Mouse (Mus musculus): ENCODE data around the gene Rps6ka5. TPM values are rescaled to one million over a fixed set of nuclear protein-coding genes. Genes with fewer than 3 reads are reported as not detected.

Rps6ka5 gene
- polyA plus RNA-seq, 1 experiment: 1.9 TPM

DNA sequence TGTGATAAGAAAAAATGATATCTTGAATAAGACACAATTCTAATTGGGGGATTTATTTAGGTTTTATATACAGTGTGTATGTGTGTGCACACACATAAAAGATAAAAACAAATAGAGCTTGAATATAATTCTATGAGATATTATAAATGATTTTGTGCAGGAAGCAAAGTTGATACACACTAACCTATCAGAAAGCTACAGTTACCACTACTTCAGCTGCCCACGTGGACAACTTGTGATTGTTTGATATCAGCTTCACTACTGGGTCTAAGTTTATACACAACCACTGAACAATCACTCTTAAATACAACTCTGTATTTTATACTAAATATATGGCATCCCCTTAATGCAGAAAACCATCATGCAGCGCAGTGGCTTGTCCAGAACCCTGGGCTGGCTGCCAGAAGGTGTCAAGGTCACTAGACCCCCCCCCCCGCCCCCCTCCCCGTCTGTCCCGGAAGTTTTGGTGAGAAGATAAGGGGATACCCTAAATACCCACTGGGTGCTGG lies 113.5 kb downstream of the Rps6ka5 start:
- Histone ChIP-seq H3K79me2 (ENCODE audit: control insufficient read depth, insufficient read depth) (no peaks in the 10 kb centered on the region), H3K4me3 (no peak overlapping the region), H3K36me3 (ENCODE audit: control insufficient read depth, insufficient read depth) (no peaks in the 10 kb centered on the region), H3K4me2 (ENCODE audit: low read depth) (no peak overlapping the region), H3ac (ENCODE audit: control insufficient read depth, insufficient read length) (no peak overlapping the region), H3K27me3 (ENCODE audit: control insufficient read depth, insufficient read depth, insufficient read length) (no peaks in the 10 kb centered on the region)
- TF ChIP-seq REST (IDR thresholded peaks at IDR 0.05; ENCODE audit: insufficient read depth, insufficient read length): no peak
- no peak for TF ChIP-seq E2F4 (IDR thresholded peaks at IDR 0.05; ENCODE audit: insufficient read depth)
- TF ChIP-seq USF1 (IDR thresholded peaks at IDR 0.05; ENCODE audit: low read depth): no peak
- no peak for TF ChIP-seq MYOD1 (IDR thresholded peaks at IDR 0.05; ENCODE audit: control insufficient read depth in 1 of 3, insufficient read length in 2 of 3, low read depth in 2 of 3)
- TF ChIP-seq SRF (IDR thresholded peaks at IDR 0.05; ENCODE audit: control insufficient read depth, insufficient read length, low read depth): no peak
- no peak for TF ChIP-seq MAX (IDR thresholded peaks at IDR 0.05; ENCODE audit: low read depth)
- TF ChIP-seq CEBPB (IDR thresholded peaks at IDR 0.05; ENCODE audit: insufficient read depth, poor library complexity, severe bottlenecking): no peak
- TF ChIP-seq POLR2AphosphoS2 (IDR thresholded peaks at IDR 0.05; ENCODE audit: insufficient read length, low read depth): no peak

DNA sequence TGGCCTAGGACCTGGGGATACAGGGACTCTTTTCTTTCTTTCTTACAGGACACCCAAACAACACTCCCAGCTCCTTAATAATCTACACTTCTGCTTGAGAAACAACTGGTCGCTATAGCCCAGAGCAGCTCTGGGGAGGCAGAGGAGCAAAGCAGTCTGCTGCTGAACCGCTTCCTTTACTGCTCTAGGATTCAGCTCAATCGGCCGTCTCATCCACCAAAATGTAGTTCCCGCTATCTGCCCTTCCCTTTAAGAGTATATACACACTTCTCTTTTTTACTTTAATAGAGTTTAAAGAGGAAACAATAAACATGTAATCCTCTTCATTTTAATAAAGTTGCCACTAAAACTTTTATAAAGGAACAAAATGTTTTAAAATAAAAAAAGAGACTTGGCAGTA lies 117.0 kb downstream of the Rps6ka5 start:
- Histone ChIP-seq H3K27me3 (ENCODE audit: control insufficient read depth, insufficient read depth, insufficient read length) (no peaks in the 10 kb centered on the region), H3K79me2 (ENCODE audit: control insufficient read depth, insufficient read depth) (no peaks in the 10 kb centered on the region), H3ac (ENCODE audit: control insufficient read depth, insufficient read length) (no peak overlapping the region), H3K4me2 (ENCODE audit: low read depth) (no peak overlapping the region), H3K36me3 (ENCODE audit: control insufficient read depth, insufficient read depth) (no peaks in the 10 kb centered on the region), H3K4me3 (no peak overlapping the region)
- TF ChIP-seq POLR2A (IDR thresholded peaks at IDR 0.05; ENCODE audit: insufficient read length, low read depth): no peak
- TF ChIP-seq TCF3 (IDR thresholded peaks at IDR 0.05; ENCODE audit: insufficient read length, low read depth): no peak
- no peak for TF ChIP-seq SRF (IDR thresholded peaks at IDR 0.05; ENCODE audit: control insufficient read depth, insufficient read length, low read depth)

DNA sequence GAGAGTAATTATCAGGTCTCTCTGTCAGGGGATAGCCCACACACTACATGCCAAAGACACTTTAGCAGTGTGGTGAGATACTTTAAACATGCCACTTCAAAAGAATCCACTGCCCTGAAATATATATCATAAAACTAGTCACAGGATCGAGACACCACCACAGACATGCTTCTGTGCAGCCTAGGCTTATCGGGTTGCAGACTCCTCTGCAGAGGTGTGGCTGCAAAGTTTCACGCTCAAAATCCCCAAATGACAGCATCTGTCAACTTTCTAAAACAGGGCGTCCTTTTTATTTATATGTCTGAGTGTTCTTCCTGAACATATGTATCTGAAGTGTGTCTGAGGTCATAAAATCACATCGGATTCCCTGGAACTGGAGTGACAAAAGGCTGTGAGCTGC lies 117.7 kb downstream of the Rps6ka5 start:
- no peaks in the 10 kb centered on the region for H3K79me2 ChIP-seq (ENCODE audit: control insufficient read depth, insufficient read depth)
- H3K36me3 ChIP-seq (ENCODE audit: control insufficient read depth, insufficient read depth): no peaks in the 10 kb centered on the region
- H3K27me3 ChIP-seq (ENCODE audit: control insufficient read depth, insufficient read depth, insufficient read length): no peaks in the 10 kb centered on the region
- H3K4me2 ChIP-seq (ENCODE audit: low read depth): no peak overlapping the region
- no peak overlapping the region for H3ac ChIP-seq (ENCODE audit: control insufficient read depth, insufficient read length)
- no peak for TF ChIP-seq MYOG (IDR thresholded peaks at IDR 0.05; ENCODE audit: control insufficient read depth in 1 of 3, insufficient read depth in 1 of 3, insufficient read length in 2 of 3, low read depth in 2 of 3)
- no peak for TF ChIP-seq SRF (IDR thresholded peaks at IDR 0.05; ENCODE audit: control insufficient read depth, insufficient read length, low read depth)
- no peak for TF ChIP-seq POLR2AphosphoS2 (IDR thresholded peaks at IDR 0.05; ENCODE audit: insufficient read length, low read depth)
- TF ChIP-seq E2F4 (IDR thresholded peaks at IDR 0.05; ENCODE audit: insufficient read depth): no peak
- no peak for TF ChIP-seq TCF12 (IDR thresholded peaks at IDR 0.05; ENCODE audit: insufficient read depth, poor library complexity, severe bottlenecking)
- TF ChIP-seq MAX (IDR thresholded peaks at IDR 0.05; ENCODE audit: low read depth): no peak
- no peak for TF ChIP-seq TCF3 (IDR thresholded peaks at IDR 0.05; ENCODE audit: insufficient read length, low read depth)
- no peak for TF ChIP-seq CEBPB (IDR thresholded peaks at IDR 0.05; ENCODE audit: insufficient read depth, poor library complexity, severe bottlenecking)
- TF ChIP-seq REST (IDR thresholded peaks at IDR 0.05; ENCODE audit: insufficient read depth, insufficient read length): no peak
- TF ChIP-seq USF1 (IDR thresholded peaks at IDR 0.05; ENCODE audit: low read depth): no peak
- TF ChIP-seq POLR2A (IDR thresholded peaks at IDR 0.05; ENCODE audit: insufficient read length, low read depth): no peak
- no peak for TF ChIP-seq MYOD1 (IDR thresholded peaks at IDR 0.05; ENCODE audit: control insufficient read depth in 1 of 3, insufficient read length in 2 of 3, low read depth in 2 of 3)
- no peak overlapping the region for H3K4me3 ChIP-seq

DNA sequence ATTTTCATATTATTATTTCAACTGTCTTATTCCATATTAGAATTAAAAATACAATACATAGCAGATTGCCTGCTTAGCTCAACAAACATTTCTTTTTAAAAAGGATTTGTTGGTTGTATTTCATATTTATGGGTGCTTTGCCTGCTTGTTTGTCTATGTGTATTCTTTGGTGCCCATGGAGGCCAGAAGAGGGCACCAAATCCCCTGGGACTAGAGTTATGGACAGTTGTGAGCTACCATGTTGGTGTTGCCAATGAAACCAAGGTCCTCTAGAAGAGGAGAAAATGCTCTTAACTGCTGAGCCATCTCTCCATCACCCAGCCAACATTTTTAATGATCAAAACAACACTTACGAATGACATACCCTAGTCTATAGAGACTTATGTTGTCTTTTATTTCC lies 120.0 kb downstream of the Rps6ka5 start:
- H3K79me2 ChIP-seq (ENCODE audit: control insufficient read depth, insufficient read depth): no peaks in the 10 kb centered on the region
- H3K4me2 ChIP-seq (ENCODE audit: low read depth): no peak overlapping the region
- H3K36me3 ChIP-seq (ENCODE audit: control insufficient read depth, insufficient read depth): no peaks in the 10 kb centered on the region
- no peak for TF ChIP-seq E2F4 (IDR thresholded peaks at IDR 0.05; ENCODE audit: insufficient read depth)
- TF ChIP-seq USF1 (IDR thresholded peaks at IDR 0.05; ENCODE audit: low read depth): no peak
- no peak for TF ChIP-seq MYOD1 (IDR thresholded peaks at IDR 0.05; ENCODE audit: control insufficient read depth in 1 of 3, insufficient read length in 2 of 3, low read depth in 2 of 3)
- TF ChIP-seq REST (IDR thresholded peaks at IDR 0.05; ENCODE audit: insufficient read depth, insufficient read length): no peak
- no peak for TF ChIP-seq TCF3 (IDR thresholded peaks at IDR 0.05; ENCODE audit: insufficient read length, low read depth)
- no peak for TF ChIP-seq CEBPB (IDR thresholded peaks at IDR 0.05; ENCODE audit: insufficient read depth, poor library complexity, severe bottlenecking)
- TF ChIP-seq MAX (IDR thresholded peaks at IDR 0.05; ENCODE audit: low read depth): no peak
- TF ChIP-seq MYOG (IDR thresholded peaks at IDR 0.05; ENCODE audit: control insufficient read depth in 1 of 3, insufficient read depth in 1 of 3, insufficient read length in 2 of 3, low read depth in 2 of 3): no peak
- no peak for TF ChIP-seq POLR2AphosphoS2 (IDR thresholded peaks at IDR 0.05; ENCODE audit: insufficient read length, low read depth)
- no peak for TF ChIP-seq SRF (IDR thresholded peaks at IDR 0.05; ENCODE audit: control insufficient read depth, insufficient read length, low read depth)
- TF ChIP-seq TCF12 (IDR thresholded peaks at IDR 0.05; ENCODE audit: insufficient read depth, poor library complexity, severe bottlenecking): no peak
- TF ChIP-seq POLR2A (IDR thresholded peaks at IDR 0.05; ENCODE audit: insufficient read length, low read depth): no peak
- H3ac ChIP-seq (ENCODE audit: control insufficient read depth, insufficient read length): no peak overlapping the region
- H3K27me3 ChIP-seq (ENCODE audit: control insufficient read depth, insufficient read depth, insufficient read length): no peaks in the 10 kb centered on the region
- H3K4me3 ChIP-seq: no peak overlapping the region

DNA sequence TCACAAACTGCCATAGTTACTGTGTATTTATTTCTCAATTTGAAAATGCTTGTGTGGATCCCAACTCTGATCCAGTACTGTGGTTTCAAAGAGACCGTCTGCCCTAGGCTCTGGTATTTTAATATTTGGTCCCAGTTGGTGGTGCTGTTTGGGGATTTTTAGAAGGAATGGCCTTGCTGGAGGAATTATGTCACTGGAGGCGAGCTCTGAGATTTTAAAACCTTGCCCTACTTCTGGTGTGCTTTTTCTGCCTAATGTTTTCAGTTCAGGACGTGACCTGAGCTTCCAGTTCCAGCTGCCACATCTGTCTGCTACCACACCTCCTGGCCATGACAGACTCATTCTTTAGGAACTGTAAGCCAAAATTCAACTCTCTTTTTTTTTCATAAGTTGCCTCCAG lies 121.2 kb downstream of the Rps6ka5 start:
- H3K79me2 ChIP-seq (ENCODE audit: control insufficient read depth, insufficient read depth): no peaks in the 10 kb centered on the region
- no peak overlapping the region for H3K4me3 ChIP-seq
- no peak for TF ChIP-seq SRF (IDR thresholded peaks at IDR 0.05; ENCODE audit: control insufficient read depth, insufficient read length, low read depth)
- H3K4me2 ChIP-seq (ENCODE audit: low read depth): no peak overlapping the region
- no peak overlapping the region for H3ac ChIP-seq (ENCODE audit: control insufficient read depth, insufficient read length)
- no peaks in the 10 kb centered on the region for H3K27me3 ChIP-seq (ENCODE audit: control insufficient read depth, insufficient read depth, insufficient read length)
- no peaks in the 10 kb centered on the region for H3K36me3 ChIP-seq (ENCODE audit: control insufficient read depth, insufficient read depth)
